Mouse (Mus musculus) myocyte (in vitro differentiated cells): ENCODE results near the gene Gm20388.

Source experiments
- MYOG ChIP-seq, 3 experiments: IDR thresholded peaks; one replicate each; pipeline ENCODE4 v1.6.1; 2011; ENCODE audit warnings: control low read depth in 2 of 3, low read depth in 2 of 3, mild to moderate bottlenecking in 2 of 3; ENCODE audit not compliant: insufficient read length in 2 of 3, control insufficient read depth in 1 of 3, insufficient read depth in 1 of 3
- POLR2A ChIP-seq: IDR thresholded peaks from one replicate; pipeline ENCODE4 v1.6.1; 2011; ENCODE audit warnings: low read depth, mild to moderate bottlenecking, control low read depth, moderate library complexity; ENCODE audit not compliant: insufficient read length

DNA sequence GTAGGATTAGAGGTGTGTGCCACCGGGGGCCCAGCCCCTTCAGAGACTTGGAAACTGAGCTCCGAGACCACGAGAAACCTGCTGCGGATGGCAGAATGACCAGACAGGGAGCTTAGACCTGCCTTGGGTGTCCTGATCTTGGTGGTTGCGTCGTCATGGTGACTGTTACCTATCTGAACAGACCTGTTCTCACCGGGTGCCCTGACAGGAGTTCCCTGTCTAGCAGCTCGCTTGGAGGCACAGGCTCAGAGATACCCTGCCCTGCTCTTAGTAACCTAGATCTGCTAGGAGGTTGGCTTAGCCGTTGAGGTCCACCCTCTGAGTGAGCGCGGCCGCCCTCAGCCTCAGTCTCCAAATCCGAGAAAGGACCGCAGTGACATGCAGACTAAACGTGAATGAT lies 609.6 kb downstream of the Gm20388 start:
- no peak for TF ChIP-seq MYOG (IDR thresholded peaks at IDR 0.05; ENCODE audit: control insufficient read depth in 1 of 3, insufficient read depth in 1 of 3, insufficient read length in 2 of 3, low read depth in 2 of 3)
- TF ChIP-seq POLR2A, result no peak
